Mouse (Mus musculus): Measurements from ENCODE around the gene Cdk5r2.
A peak's percentile ranks its signal among the peaks of the same experiment; 100 is the strongest.
"Not testable (repeated sequence)": the region's sequence is repeated elsewhere in the genome, so short reads cannot be mapped to it uniquely, and the experiment has no call there.

The Cdk5r2 gene

DNA sequence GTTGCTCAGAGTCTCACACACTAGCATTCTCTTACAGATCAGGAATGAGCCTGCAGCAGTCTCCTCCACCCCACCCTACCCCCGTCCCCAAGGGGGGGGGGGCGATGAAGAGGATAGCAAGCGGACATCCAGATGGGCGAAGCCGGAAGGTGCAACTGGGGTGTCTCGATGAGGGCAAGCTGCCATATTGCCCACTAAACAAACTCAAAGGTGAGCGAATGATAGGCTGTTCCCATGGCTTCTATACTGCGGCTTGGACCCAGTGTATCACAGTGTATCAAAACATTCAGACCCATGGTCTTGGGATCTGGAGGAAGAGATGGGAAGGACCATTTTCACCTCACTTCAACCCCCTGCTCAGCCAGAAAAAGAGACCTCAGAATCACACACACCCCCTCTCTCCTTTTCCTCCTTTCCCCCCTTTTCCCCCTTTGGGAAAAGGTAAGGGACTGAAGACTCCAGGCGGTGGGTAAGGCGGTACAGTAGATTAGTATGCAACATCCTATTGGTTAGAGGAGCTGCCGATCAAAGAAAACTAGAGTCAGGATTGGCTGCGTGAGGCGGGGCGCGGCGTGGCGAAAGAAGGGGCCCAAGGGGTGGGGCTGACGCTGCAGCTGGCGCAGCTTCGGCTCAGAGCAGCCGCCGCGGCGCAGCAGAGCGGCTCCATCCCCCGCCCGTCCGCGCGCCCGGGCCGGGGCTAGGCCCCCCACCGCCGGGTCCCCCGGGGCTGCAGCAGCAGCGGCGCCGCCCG lies at the start of gene Cdk5r2:
Cdk5r2 (plus strand) TSS at position 629 of the 751 bp plus-strand sequence.
- DNase-seq (ENCODE audit: low spot score): peak; percentile 88

DNA sequence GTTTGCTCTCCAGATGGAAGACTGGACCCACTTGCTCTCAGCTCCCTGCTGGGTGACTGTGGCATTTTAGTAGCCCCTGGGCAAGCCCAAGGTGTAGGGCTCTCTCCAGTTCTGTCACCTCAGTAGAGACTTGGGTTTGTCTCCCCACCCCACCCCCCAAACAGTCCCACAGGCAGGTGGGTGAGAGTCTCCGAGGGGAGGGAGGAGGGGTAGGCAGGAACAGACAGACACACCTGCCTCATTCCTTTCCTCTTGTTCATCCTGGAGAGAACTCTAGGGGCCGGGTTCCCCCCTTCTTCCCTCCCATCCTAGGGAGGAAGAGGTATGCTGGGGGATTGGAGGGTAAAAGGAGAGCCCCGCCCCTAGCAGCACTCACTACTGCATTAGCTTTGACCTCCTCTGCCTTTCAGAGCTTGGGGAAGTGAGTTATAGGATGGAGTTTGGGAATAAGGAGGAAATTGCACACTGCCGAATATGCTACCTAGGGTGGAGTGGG lies 49.3 kb upstream of the Cdk5r2 start:
- DNase-seq (ENCODE audit: low spot score): no peak

DNA sequence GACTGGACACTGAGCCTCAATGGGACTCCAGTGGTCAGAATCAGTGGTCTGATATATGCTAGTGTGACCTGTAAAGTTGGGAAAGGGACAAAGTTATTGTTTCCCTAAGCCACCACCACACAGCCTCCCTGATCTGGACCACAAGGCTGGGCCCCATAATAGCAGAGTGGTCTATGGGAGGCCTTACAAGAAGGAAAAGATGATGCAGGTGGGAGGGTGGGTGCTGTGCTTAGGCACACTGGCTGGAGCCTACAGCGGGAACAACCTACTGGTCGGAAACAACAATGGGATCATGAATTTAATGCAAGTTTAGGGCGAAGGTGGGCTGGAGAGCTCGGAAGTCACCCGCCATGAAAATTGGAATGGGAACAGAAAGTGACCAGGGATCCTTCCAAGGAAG lies 48.9 kb upstream of the Cdk5r2 start:
- DNase-seq (ENCODE audit: low spot score): no peak

DNA sequence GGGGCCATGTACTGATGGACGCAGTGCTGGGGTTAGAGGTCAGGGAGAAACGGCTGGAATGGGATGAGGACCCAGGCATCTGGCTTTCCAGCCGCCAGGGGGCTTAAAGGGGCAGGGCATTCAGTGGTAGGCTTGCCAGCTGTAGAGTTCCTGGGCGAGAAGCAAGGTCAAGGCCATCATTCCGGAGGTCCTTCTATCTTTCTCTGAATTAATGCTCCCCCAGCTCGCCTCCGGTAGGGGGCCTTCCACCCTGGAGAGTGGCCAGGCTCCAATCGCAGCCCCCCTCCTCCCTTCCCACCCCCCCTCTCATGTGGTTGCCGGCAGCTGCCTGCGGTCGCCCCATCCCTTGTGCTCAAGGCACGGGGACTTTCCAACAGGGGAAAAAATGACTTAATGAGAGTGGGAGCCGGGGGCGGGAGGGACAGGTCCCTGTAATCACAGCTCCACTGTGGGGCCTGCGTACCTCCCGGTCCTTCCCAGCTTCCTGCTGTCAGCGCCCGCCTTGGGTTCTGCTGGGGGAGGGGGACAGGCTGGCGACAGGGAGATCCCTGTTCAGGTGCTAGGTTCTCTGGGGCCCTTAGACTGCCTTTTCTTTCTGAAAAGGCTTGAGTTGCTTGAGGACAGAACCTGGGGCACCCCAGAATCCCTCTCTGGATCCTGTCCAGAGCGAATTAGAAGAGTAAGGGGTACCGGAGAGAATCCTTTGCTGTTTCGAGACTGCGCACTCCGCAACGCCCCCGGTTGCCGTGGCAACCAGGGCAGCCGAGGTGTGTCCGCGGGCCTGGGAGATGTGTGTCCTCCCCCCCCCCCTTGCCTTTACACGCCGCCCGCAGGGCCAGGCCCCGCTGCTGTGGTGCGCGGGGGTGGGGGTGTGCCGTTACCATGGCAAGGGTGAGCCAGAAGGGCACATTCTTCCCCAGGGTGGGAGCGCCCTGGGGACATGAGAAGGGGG lies 48.1 kb upstream of the Cdk5r2 start:
- peak; percentile 53 for DNase-seq (ENCODE audit: low spot score)

DNA sequence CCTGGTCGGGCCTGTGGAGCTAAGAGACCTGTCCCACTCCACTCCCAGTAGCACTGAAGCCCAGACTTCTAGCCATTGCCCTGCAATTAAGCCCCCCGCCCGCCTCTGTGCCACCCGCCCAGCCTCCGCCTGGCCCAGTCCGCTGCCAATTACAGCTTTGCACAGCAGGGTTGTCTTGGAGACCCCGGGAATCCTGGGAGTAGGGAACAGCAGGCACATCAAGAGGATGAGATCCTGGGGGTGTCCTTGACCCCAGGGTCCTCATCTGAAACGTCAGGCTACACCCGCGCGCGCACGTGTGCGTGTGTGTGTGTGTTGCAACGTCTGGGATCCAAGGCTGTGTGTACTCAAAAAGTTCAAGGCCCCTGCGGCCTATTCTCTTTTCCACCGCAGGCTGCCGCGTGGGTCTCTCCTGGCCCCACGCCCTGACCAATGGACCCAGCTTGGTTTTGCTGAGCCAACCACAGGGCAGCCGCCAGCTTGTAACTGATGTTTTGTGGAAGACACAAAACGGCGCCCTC lies 47.1 kb upstream of the Cdk5r2 start:
- DNase-seq (ENCODE audit: low spot score): peak; percentile 43

DNA sequence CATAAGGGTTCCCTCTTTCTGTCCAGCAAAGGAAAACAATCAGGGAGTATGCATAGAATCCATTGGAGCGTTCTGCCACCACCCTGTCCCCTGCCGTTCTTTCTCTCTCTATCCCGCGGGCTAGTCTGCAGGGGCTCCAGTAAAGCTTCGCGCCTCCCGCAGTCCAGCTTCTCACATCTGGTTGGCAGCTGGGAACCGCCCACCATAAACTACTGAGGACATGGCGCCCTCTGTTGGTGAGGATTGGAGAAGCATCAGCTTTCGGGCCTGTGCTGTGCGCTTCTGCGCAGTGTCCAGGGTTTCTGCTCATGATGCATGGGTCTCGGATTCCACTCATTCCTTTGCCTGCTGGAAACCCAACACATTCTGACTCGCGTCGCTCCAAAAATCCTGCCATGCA lies 46.7 kb upstream of the Cdk5r2 start:
- peak; percentile 86 for DNase-seq (ENCODE audit: low spot score)

DNA sequence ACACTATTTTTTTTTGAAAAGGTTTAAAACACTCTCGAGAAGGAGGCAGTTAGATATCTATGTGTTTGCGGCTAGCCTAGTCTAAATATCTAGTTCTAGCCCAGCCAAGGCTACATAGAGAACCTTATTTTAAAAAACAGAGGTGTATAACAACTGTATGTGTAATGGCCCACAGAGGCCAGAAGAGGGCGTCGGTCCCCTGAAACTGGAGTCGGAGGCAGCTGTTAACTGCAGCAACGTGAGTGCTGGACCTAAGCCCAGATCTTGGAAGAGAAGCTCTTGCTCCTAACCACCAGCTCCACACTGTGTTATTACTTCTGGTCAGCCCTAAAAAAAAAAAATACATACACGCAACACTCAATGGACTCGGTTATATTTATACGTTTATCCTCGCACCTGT lies 45.7 kb upstream of the Cdk5r2 start:
- peak; percentile 31 for DNase-seq (ENCODE audit: low spot score)

DNA sequence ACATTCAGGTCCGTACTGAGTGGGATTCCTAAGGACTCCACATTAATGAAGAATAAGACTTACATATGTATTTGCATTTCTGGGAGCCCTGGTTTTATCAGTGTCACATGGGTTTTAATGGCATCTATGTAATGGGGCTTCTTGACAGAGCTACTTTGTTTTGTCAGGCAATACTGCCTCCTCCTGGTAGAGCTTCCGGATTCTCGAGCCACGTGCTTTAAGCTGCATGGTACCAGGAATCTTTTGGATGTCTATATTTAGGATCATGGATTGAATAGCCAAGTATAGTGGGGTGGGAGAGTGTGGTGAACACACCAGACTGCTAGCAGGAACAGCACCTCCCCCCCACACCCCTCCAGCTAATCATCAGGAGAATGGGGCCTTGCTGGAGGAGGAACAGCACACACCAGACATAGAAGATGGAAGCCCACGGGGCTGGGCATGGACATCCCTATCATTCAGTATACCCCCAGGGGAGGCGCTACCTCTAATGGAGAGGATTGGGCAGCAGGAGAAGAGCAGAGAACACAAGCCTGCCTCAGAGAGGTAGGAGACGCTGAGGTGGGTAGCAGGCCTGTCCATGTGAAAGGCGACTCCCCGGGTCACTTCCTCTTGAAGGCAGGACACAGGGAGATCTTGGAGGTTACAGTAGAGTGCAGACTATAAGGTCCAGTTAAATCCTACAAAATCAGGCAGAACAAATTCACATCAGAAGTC lies 39.6 kb upstream of the Cdk5r2 start:
- no peak for DNase-seq (ENCODE audit: low spot score)

DNA sequence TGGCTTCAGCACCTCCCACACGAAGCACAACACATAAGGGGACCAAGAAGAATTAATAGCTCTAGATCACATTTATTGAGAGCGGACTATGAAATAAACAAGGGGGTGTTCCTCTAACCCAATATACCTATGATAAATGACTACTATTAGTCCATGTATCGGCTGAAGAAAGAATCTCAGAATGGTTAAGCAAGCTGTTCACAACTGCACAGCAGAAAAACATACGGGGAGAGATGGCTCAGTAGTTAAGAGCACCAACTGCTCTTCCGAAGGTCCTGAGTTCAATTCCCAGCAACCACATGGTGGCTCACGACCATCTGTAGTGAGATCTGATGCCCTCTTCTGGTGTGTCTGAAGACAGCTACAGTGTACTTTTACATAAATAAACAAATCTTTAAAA lies 38.8 kb upstream of the Cdk5r2 start:
- not testable (repeated sequence) for DNase-seq (ENCODE audit: low spot score)

DNA sequence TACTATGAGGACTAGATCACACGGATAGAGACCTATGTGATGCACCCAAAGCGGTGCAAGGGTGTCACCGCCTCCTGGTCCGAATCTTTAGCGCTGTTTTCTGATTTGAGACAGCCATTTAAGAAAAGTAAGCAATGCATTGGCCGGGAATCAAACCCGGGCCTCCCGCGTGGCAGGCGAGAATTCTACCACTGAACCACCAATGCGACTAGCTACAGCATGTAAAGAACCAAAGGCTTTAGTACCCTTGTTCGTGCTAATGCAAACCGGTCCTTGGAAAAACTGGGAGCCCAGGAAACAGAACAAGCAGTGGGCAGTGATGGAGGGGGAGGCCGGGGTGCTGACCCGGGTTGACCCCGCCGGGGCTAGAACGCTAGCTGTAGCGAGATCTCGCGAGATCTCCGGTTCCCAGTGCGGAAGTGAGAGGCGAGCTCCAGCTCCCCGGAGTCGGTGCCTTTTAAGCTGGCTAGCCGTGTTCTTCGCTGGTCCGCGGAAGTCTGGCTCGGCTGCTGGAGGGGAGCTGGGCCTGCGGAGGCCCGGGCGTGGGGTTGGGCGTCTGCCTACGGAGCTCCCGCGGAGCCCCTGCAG lies 38.0 kb upstream of the Cdk5r2 start:
- peak; percentile 93 for DNase-seq (ENCODE audit: low spot score)

DNA sequence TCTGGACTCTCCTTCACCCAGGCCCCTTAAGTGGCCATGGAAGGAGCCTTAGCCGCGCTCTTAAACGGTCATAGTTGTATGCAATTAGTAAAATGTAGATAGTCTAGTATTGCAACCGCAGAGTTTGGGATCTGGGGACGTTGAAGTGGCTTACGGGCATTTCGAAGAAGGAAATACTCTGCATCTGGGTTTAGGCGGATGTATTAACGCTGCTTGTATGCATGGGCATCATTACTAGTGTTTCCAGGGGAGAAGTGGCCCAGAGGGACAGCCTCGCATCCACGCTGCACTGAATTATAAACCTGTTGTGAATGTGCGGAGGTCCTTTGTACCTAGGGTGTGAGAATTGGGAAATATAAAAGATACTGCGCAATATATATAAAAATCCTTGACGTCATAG lies 37.5 kb upstream of the Cdk5r2 start:
- no peak for DNase-seq (ENCODE audit: low spot score)

DNA sequence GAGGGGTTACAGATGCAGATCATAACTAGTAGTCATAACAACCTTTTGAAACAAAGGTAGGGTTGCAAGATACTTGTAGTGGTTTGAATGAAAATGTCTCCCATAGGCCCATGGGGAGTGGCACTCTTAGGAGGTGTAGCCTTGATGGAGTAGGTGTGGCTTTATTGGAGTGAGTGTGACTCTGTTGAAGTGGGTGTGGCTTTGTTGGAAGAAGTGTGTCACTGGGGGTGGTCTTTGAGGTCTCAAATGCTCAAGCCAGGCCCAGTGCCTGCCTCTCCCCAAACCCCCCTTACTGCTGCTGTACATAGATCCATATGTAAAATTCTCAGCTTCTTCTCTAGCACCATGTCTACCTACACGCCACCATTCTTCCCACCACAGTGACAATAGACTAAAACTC lies 36.2 kb upstream of the Cdk5r2 start:
- DNase-seq (ENCODE audit: low spot score): no peak

DNA sequence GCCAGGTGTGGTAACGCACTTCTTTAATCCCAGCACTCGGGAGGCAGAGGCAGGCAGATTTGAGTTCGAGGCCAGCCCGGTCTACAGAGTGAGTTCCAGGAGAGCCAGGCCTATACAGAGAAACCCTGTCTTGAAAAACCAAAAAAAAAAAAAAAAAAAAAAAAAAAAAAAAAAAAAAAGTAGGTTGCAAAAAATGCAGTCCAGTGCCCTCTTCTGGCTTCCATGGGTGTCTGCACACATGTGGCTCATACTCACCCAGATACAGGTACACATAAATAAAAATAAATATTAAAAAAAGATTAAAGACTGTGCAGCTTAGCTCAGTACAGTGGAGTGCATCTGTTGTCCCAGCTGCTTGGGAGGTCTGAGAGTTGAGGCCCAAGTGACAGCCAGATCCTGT lies 31.1 kb upstream of the Cdk5r2 start:
- not testable (repeated sequence) for DNase-seq (ENCODE audit: low spot score)

DNA sequence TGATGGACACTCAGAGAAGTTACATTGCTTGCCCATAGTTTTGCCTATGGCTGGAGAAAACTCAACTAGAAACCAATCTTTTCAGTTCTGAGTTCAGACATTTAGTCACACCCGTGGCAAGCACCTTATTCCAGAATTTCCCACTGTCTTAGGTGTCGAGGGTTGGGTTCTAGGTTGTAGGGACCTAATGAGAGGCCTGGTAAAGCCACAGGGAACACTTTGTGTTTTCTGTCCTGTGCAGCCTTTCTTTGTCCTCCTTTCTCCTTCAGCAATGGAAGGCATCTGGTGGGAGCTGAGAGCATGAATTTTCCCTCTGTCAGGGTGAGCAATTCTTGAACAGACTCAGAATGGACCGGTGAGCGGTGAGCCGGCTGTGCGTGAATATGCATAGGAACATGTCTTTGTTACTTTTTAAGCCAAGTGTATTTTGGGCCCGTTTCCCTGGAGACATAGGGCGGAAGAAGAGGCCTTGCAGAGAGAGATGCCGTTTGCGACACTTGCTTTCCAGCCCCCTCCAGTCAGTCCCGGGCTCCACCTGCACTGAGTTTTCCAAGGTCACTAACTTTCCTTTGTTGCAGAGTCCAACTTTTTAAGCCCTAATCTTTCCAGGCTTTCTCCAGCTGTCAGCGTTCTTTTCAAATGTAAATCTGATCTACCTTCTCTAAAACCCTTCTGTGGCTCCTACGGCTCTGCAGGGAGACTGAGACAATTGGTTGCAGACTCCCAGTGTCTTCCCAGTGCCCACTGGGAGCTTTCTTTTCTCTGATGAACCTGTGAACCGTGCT lies 30.0 kb upstream of the Cdk5r2 start:
- peak; percentile 47 for DNase-seq (ENCODE audit: low spot score)

DNA sequence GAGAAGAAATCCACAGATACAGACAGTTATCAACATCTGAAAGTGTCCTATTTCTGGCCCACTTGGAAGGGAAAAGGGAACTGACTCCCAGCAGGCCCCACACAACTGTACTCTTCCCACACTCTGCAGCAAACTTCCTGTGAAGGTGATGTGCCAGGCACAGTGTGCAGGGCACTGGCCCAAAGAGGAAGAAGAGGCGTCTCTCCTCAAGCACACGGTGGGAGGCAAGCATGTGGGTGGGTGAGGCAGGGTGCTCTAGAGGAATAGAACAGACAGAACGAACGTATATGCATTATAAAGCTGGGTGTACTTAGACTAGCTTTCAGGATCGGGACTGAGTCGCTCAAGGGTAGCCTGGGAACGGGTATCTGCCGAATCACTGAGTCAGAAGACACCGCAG lies 24.7 kb upstream of the Cdk5r2 start:
- DNase-seq (ENCODE audit: low spot score): no peak

DNA sequence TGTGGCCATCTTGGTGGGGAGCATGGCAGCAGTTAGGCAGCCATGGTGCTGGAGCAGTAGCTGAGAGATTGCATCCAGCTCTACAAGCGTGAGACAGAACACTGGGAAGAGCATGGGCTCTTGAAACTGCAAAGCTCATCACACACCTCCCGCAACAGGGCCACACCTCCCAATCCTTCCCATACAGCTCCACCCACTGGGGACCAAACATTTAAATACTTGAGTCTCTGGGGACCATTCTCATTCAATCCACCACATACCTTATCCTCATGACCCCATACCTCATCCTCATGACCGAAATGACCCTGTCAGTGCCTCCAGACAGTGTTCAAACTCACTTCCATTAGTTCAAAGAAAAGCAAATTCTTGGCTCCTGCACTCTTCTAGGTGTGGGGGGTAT lies 21.5 kb upstream of the Cdk5r2 start:
- DNase-seq (ENCODE audit: low spot score): no peak

DNA sequence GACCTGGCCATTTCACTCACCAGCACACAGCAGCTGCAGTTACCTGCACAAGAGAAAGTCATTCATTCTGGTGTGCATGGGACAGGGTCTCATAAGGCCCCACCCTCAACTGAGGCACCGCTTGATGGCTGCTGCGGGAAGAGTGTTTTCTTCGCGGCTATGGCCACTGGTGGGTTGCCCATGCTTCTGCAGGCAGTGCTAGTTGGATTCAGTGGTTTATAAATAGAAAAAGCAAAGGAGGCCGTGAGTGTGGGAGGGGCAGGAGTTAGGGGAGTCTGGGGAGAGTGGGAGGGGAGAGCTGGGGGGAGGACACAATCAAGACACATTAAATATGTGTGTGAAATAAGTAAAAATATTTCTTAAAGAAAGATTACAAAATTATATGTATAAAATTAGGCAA lies 11.6 kb upstream of the Cdk5r2 start:
- no peak for DNase-seq (ENCODE audit: low spot score)

DNA sequence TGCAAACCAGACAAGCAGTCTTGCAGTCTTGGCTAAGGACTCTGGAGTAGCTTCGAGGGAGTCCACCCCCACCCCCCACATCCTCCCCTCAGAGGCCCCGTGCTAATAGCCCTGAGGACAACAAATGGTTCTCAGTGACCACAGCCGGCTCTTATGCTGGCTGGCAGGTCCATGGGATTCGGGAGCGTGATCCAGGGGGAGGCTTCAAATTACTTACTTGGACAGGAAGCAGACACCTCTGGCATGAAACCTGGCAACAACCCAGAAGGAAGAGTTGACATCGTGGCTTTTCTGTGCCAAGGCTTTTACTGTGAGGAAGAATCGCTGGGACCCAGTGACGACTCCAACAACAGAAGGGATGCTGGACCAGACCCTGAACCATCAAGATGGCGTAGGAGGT lies 8.4 kb upstream of the Cdk5r2 start:
- DNase-seq (ENCODE audit: low spot score): no peak

DNA sequence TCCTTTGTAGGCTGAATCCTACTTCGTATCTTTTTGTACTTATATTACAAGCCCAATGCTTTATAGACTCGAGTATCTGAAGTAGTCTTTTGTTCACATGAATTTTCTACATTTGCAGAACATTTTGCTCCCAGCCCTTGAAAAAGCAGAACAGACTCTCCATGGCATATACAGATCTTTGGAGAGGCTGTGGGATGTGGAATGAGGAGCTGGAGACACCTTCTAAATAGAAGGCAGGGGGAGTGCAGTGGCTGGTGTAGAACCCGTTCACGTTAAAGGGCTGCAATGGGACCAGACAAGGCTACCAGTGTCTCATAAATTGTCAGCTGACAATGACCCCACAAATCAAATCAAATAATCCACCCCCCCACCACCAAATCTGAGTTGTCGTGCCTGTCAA lies 5.8 kb upstream of the Cdk5r2 start:
- no peak for DNase-seq (ENCODE audit: low spot score)

DNA sequence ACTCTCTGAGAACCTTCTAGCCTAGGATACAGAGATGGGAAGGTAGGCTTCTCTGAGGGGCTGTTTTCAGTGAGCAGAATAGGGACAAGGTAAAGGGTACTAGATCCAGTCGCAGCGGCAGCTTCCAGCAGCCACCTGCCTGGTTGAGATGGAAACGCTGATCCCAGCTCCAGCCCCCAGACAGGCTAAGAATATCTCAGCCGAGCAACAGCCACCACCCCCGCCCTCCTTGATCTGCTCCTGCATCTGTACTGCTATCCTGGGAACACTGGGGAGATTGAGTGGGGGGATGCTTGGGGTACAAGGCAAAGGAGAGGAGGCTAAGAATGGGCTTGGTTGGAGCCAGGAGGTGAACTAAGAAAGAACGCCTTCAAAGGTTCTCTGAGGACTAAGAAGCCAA lies 4.5 kb upstream of the Cdk5r2 start:
- DNase-seq (ENCODE audit: low spot score): no peak
